Mouse (Mus musculus): ENCODE results near the gene Cebpb. TPM values are rescaled to one million over a fixed set of nuclear protein-coding genes. Genes with fewer than 3 reads are reported as not detected.

The Cebpb gene
- polyA plus RNA-seq, 1 experiment = 109 TPM

GRCm38 (mm10) chr2:167731149-167731548 lies 42.4 kb downstream of the Cebpb start:
- Histone ChIP-seq H3K27ac (ENCODE audit: insufficient read depth, low read depth, low read length) (no peak overlapping the region), H3K4me3 (ENCODE audit: insufficient read depth, low read length) (no peak overlapping the region), H3K4me1 (ENCODE audit: control insufficient read depth, insufficient read depth, low read length) (peaks cover 4% of the 10 kb centered on the region)
- TF ChIP-seq POLR2A (IDR thresholded peaks at IDR 0.05; ENCODE audit: borderline replicate concordance, low read depth, low read length) (no peak), CTCF (IDR thresholded peaks at IDR 0.05; ENCODE audit: low read depth, low read length) (no peak)

GRCm38 (mm10) chr2:167734861-167735260 lies 46.1 kb downstream of the Cebpb start:
- Histone ChIP-seq H3K4me3 (ENCODE audit: insufficient read depth, low read length) (no peak overlapping the region), H3K27ac (ENCODE audit: insufficient read depth, low read depth, low read length) (no peak overlapping the region), H3K4me1 (ENCODE audit: control insufficient read depth, insufficient read depth, low read length) (peaks cover 11% of the 10 kb centered on the region)
- TF ChIP-seq CTCF (IDR thresholded peaks at IDR 0.05; ENCODE audit: low read depth, low read length) (no peak), POLR2A (IDR thresholded peaks at IDR 0.05; ENCODE audit: borderline replicate concordance, low read depth, low read length) (no peak)

GRCm38 (mm10) chr2:167739030-167739429 lies 50.3 kb downstream of the Cebpb start:
- Histone ChIP-seq H3K4me3 (ENCODE audit: insufficient read depth, low read length) (no peak overlapping the region), H3K4me1 (ENCODE audit: control insufficient read depth, insufficient read depth, low read length) (peaks cover 43% of the 10 kb centered on the region), H3K27ac (ENCODE audit: insufficient read depth, low read depth, low read length) (no peak overlapping the region)
- TF ChIP-seq POLR2A (IDR thresholded peaks at IDR 0.05; ENCODE audit: borderline replicate concordance, low read depth, low read length) = no peak
- no peak for TF ChIP-seq CTCF (IDR thresholded peaks at IDR 0.05; ENCODE audit: low read depth, low read length)

Other genes with a start within 250 kb of the Cebpb start
- 115 and 117 TPM in 2 replicates for gene Rnf114, start 196.3 kb upstream of the Cebpb start, polyA plus RNA-seq (2012; ENCODE audit: insufficient read depth, insufficient read length, missing spikeins)
- gene Spata2, start 196.0 kb upstream of the Cebpb start, polyA plus RNA-seq (2012; ENCODE audit: insufficient read depth, insufficient read length, missing spikeins) = 11.9 and 14.2 TPM in 2 replicates
- 0.49 and 0.79 TPM in 2 replicates for gene Snai1, start 150.7 kb upstream of the Cebpb start, polyA plus RNA-seq (2012; ENCODE audit: insufficient read depth, insufficient read length, missing spikeins)
- gene Ube2v1, start 56.8 kb upstream of the Cebpb start, polyA plus RNA-seq (2012; ENCODE audit: insufficient read depth, insufficient read length, missing spikeins) = 132 and 166 TPM in 2 replicates
- 13.5 and 19.6 TPM in 2 replicates for gene Gm20431, start 27.4 kb upstream of the Cebpb start, polyA plus RNA-seq (2012; ENCODE audit: insufficient read depth, insufficient read length, missing spikeins)
- gene Tmem189, start 907 bp downstream of the Cebpb start, polyA plus RNA-seq (2012; ENCODE audit: insufficient read depth, insufficient read length, missing spikeins) = 129 and 138 TPM in 2 replicates
- gene Ptpn1, start 243.1 kb downstream of the Cebpb start, polyA plus RNA-seq (2012; ENCODE audit: insufficient read depth, insufficient read length, missing spikeins) = 84.4 and 94.5 TPM in 2 replicates